Mouse (Mus musculus) stomach, embryonic 16.5 days (tissue): ENCODE measurements at regions not wholly inside any gene's neighbourhood (a gene's known extent, or its start where the extent isn't known, plus 50 kb on each side); places are given as distances from the start of the nearest gene placed in this dataset.
"Not testable (repeated sequence)": the region's sequence is repeated elsewhere in the genome, so short reads cannot be mapped to it uniquely, and the experiment has no call there.

Experiments used
- ATAC-seq: fragments of 200-750 bp; cut with Nextera tagmentation; 2 replicates; pipeline ENCODE4 v1.8.0; 2017; ENCODE audit warnings: moderate number of reproducible peaks, moderate TSS enrichment; ENCODE audit not compliant: insufficient read depth, low FRiP score
- H3K27ac ChIP-seq: fragments of 300-500 bp; sonication (generic); 2 replicates; pipeline ENCODE4 v1.5.1; 2014; ENCODE audit warnings: low read length
- H3K27me3 ChIP-seq: fragments of 300-500 bp; sonication (generic); 2 replicates; pipeline ENCODE4 v1.6.1; 2014; ENCODE audit warnings: low read length, control low read depth, mixed read lengths; ENCODE audit not compliant: control insufficient read depth, insufficient read depth
- H3K36me3 ChIP-seq: fragments of 300-500 bp; sonication (generic); 2 replicates; pipeline ENCODE4 v1.6.1; 2014; ENCODE audit warnings: low read length; ENCODE audit not compliant: control insufficient read depth, insufficient read depth
- H3K4me1 ChIP-seq: fragments of 300-500 bp; sonication (generic); 2 replicates; pipeline ENCODE4 v1.6.1; 2014; ENCODE audit warnings: low read length, control low read depth, mixed read lengths; ENCODE audit not compliant: control insufficient read depth, insufficient read depth
- H3K4me2 ChIP-seq: fragments of 300-500 bp; sonication (generic); 2 replicates; pipeline ENCODE4 v1.6.1; 2014; ENCODE audit warnings: low read depth, low read length, mixed read lengths
- H3K4me3 ChIP-seq: fragments of 300-500 bp; sonication (generic); replicated peaks from 2 replicates; pipeline ENCODE4 v1.5.1; 2014; ENCODE audit warnings: mild to moderate bottlenecking, low read length
- H3K9ac ChIP-seq: fragments of 300-500 bp; sonication (generic); 2 replicates; pipeline ENCODE4 v1.6.1; 2014; ENCODE audit warnings: low read length
- H3K9me3 ChIP-seq: fragments of 300-500 bp; sonication (generic); replicated peaks from 2 replicates; pipeline ENCODE4 v1.6.1; 2016; ENCODE audit warnings: low read length, control low read depth; ENCODE audit not compliant: control insufficient read depth
- WGBS: fragments of 180-500 bp; shearing (Covaris S2); extraction: QIAGEN DNeasy Blood & Tissue Kit; methylation state at CpG from one replicate; pipeline ENCODE4 v1.1.7; 2014; 5-methylcytosine and 5-hydroxymethylcytosine counted together

DNA sequence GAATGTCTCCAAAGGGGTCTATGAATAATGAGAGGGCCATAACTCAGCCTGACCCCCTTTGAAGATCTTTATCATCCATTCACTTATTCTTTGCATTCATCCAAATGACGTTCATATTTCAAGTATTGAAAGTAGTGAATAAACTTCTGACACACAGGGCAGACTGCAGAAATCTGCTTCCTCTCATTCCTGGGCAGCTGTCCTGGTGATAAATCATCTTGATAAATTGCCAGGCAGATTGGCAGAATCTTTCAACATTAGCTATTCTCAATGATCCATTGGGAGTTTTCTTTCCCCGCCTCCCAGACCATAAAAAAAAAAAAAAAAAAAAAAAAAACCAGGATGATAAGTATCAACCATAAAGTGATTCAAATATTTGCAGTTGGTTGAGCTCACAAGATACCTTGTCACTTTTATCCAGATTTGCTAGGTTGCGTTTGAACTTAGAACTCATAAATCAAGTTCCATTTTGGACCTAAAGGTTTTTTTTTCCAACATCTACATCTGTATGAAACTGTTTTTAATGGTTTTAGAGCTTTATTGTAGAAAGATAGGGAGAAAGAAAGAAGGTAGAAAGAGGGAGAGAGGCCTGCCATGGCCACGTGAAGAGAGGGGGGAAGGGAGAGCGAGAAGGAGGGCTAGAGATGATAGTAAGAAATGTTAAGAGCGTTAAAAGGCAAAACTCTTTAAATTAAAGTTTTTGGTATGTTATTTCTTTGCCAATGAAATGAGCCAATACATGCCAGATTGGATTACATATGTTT lies 383.7 kb downstream of the Cylc2 start:
- Histone ChIP-seq H3K4me3 (no peak overlapping the region), H3K27ac (no peak overlapping the region), H3K4me2 (no peak overlapping the region), H3K4me1 (no peaks in the 10 kb centered on the region), H3K27me3 (no peaks in the 10 kb centered on the region), H3K9me3 (no peaks in the 10 kb centered on the region), H3K9ac (no peak overlapping the region), H3K36me3 (no peaks in the 10 kb centered on the region)
- no peak for ATAC-seq
- 75% methylated on average over 6 of the region's 6 CpGs for WGBS

DNA sequence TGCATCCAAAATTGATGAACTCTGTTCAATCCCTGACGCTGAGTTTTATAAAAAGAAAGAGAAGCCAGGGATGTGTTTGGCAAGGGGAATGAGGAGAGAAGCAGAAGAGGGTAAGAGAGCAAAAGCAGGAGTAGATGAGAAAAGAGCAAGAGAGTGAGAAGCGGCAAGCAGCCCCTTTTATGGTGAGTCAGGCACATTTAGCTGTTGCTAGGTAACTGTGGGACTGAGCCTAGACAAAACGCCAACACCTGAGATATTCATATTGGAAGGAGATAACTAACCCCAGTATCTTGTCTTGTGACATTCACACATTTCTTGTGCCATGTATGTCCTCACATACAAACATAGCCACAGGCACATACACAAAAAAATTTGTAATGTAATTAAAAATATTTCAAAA lies 410.8 kb downstream of the Cylc2 start:
- Histone ChIP-seq H3K9me3 (no peaks in the 10 kb centered on the region), H3K27ac (no peak overlapping the region), H3K9ac (no peak overlapping the region), H3K4me3 (no peak overlapping the region), H3K4me2 (no peak overlapping the region), H3K27me3 (no peaks in the 10 kb centered on the region), H3K4me1 (no peaks in the 10 kb centered on the region), H3K36me3 (no peaks in the 10 kb centered on the region)
- no peak for ATAC-seq
- 43% methylated on average over 3 of the region's 3 CpGs for WGBS

DNA sequence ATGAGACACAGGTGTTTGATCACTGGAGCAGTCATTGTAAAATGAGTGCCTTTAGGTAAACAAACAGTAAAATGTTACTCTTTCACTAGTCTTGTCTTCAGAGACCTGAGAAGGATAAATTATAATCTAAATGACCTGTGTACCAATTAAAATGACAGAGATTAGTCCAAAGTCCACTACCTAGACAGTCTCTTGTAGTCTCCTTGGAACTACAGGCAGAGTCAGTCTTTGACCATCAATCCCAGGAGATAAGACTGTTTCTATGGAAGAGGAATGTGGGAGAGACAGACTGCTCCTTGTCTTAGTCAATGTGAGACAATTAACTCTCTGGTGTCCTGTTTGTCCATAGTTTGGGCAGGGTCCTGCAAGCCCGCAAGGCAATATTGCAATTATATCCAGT lies 417.0 kb downstream of the Cylc2 start:
- 92% methylated on average over 1 of the region's 1 CpGs for WGBS
- ATAC-seq: no peak

DNA sequence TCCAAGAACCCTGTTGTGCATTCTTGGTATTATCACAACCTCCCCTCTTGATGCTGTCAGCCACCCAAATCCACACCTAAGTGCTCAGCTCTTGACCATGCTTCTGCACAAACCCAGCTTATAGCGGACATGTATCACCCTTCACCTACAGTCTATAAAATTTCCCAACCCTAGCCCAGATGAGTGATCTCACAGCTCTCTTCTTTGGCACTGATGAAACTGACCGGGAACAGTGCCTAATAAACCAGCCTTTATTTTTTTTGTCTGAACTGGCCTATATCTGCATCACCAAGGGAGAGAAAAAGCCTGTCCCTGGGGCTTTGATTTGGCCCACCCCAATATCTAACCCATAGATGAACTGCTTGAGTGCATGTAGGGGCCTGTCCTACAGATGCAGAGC lies 440.8 kb downstream of the Cylc2 start:
- H3K4me2 ChIP-seq: no peak overlapping the region
- H3K36me3 ChIP-seq: no peaks in the 10 kb centered on the region
- 80% methylated on average over 2 of the region's 2 CpGs for WGBS
- no peaks in the 10 kb centered on the region for H3K4me1 ChIP-seq
- no peaks in the 10 kb centered on the region for H3K9me3 ChIP-seq
- no peak overlapping the region for H3K27ac ChIP-seq
- H3K9ac ChIP-seq: no peak overlapping the region
- no peaks in the 10 kb centered on the region for H3K27me3 ChIP-seq
- no peak for ATAC-seq
- no peak overlapping the region for H3K4me3 ChIP-seq

More for the DNA sequence above, 417.0 kb downstream of the Cylc2 start:
- Histone ChIP-seq H3K9ac (no peak overlapping the region), H3K4me1 (no peaks in the 10 kb centered on the region), H3K27me3 (no peaks in the 10 kb centered on the region), H3K4me3 (no peak overlapping the region), H3K27ac (no peak overlapping the region), H3K36me3 (no peaks in the 10 kb centered on the region), H3K4me2 (no peak overlapping the region), H3K9me3 (no peaks in the 10 kb centered on the region)

DNA sequence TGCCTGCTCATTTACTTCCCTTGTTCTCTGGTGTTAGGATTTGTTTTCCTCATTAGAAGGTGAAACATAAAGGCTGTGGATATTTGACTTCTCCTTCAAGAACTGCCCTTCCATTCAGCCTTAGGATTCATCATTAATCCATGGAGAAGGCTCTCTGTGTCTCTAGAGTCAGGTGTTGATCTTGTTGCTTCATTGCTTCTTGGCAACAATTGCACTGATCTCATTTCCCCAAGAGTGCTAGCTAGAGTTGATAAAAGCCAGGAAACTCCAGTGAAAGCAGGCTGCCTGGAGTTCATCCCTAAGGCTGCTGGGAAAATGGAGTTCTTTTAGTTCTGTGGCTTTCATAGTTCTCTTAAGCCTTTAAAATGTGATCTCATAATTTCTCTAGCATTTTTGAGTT lies 441.8 kb downstream of the Cylc2 start:
- Histone ChIP-seq H3K4me3 (no peak overlapping the region), H3K27me3 (no peaks in the 10 kb centered on the region), H3K27ac (no peak overlapping the region), H3K4me2 (no peak overlapping the region), H3K4me1 (no peaks in the 10 kb centered on the region), H3K9me3 (no peaks in the 10 kb centered on the region), H3K9ac (no peak overlapping the region), H3K36me3 (no peaks in the 10 kb centered on the region)
- no peak for ATAC-seq

DNA sequence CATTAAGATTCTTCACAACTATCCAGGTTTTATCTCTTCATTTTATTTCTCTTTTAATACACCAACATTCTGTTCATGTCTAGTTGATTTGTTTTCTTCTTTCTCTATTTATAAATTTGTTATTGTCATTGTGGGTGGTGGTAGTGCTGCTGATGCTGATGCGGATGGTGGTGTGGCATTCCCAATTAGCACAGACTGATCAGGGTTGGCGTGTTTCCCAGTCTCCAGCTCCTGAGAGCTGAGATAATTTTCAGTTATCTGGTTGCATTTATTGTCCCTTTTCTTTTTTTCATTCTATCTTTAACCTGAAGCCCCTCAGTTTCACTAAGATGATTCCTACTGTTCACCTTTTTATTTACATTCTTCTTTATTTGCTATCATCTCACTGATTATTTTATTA lies 455.0 kb downstream of the Cylc2 start:
- Histone ChIP-seq H3K27me3 (no peaks in the 10 kb centered on the region), H3K36me3 (no peaks in the 10 kb centered on the region), H3K9me3 (no peaks in the 10 kb centered on the region), H3K27ac (no peak overlapping the region), H3K4me3 (no peak overlapping the region), H3K4me1 (no peaks in the 10 kb centered on the region), H3K4me2 (no peak overlapping the region), H3K9ac (no peak overlapping the region)
- 90% methylated on average over 2 of the region's 2 CpGs for WGBS
- ATAC-seq: no peak

DNA sequence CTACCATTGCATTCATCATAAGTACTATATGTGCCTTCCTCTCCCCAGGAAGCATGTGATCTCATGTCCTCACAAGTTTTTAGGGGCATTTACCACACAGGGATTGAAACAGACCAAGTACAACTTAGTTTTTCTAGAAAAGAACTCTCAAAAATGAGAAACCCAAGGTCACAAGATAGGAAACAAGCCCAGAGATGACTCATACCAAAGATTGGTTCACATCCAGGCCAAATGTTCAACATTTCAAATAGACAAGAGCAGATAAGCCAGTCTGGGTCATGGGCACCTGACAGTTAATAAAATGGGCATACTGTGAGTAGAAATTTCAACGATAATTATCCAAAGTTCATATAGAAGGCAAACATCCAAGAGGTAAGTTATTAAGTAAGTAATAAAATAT lies 457.9 kb downstream of the Cylc2 start:
- no peak overlapping the region for H3K27ac ChIP-seq
- no peaks in the 10 kb centered on the region for H3K27me3 ChIP-seq
- H3K4me3 ChIP-seq: no peak overlapping the region
- 78% methylated on average over 1 of the region's 1 CpGs for WGBS
- no peaks in the 10 kb centered on the region for H3K9me3 ChIP-seq
- no peak overlapping the region for H3K9ac ChIP-seq
- H3K4me2 ChIP-seq: no peak overlapping the region
- H3K4me1 ChIP-seq: no peaks in the 10 kb centered on the region
- ATAC-seq: no peak
- H3K36me3 ChIP-seq: no peaks in the 10 kb centered on the region

DNA sequence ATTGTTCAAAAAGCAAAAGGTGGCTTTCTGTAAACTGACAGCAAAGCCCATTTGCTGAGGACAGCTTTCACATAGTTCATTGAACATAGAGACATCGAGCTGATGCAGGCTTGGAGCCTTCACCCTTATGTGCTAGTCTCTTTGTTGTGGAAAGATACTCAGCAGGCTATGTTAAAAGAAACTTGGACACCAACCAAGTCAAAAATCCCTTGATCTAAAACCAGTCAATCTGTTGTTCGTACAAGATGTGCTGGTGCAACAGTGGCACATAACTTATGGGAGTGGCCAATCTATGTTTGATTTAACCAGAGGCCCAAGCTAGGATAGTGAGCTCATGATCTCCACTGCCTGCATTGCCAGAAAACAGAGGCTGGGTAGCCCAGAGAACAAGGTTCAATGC lies 462.6 kb downstream of the Cylc2 start:
- Histone ChIP-seq H3K4me1 (no peaks in the 10 kb centered on the region), H3K9ac (no peak overlapping the region), H3K27me3 (no peaks in the 10 kb centered on the region), H3K27ac (no peak overlapping the region), H3K4me2 (no peak overlapping the region), H3K9me3 (no peaks in the 10 kb centered on the region), H3K4me3 (no peak overlapping the region), H3K36me3 (no peaks in the 10 kb centered on the region)
- 48% methylated on average over 2 of the region's 2 CpGs for WGBS
- no peak for ATAC-seq

DNA sequence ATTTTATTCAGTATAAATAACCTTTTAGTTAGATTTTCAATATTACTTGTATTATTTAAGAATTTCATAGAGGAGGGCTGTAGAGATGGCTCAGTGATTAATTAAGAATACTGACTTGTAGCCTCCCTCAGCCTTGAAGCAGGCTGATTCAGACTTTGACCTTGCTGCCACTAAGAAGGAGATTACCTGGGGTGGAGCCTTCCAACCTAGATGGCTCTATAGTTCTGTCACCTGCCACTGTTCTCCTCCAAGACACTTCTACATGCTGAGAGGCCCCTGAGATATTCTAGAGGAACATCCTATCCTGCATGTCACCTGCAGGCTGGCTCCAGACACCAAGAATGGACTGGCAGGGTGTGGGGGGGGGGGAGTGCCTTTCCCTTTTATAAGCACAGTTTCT lies 466.9 kb downstream of the Cylc2 start:
- H3K4me1 ChIP-seq, H3K36me3 ChIP-seq, H3K9me3 ChIP-seq, H3K9ac ChIP-seq, H3K27ac ChIP-seq, ATAC-seq, H3K4me3 ChIP-seq, H3K4me2 ChIP-seq, H3K27me3 ChIP-seq: not testable (repeated sequence)

DNA sequence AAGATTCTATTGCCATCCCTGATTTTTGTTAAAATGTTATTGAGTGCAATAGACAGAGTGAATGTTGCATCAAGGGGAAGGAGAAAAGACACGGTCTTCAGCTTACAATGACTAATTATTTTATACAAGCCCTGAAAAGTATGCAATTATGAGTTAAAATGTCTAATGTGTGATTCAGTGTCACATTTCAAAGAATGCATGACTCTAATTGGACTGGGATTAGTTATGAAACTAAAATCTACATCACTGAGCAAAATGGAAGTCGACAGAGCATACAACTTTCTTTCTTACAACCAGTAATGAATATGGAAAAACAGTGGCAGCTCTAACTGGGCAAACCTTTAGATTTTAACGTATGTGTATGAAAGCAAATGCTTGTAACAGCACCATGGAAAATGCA lies 470.2 kb downstream of the Cylc2 start:
- Histone ChIP-seq H3K27ac (no peak overlapping the region), H3K27me3 (no peaks in the 10 kb centered on the region), H3K4me1 (no peaks in the 10 kb centered on the region), H3K4me3 (no peak overlapping the region), H3K4me2 (no peak overlapping the region), H3K36me3 (no peaks in the 10 kb centered on the region), H3K9ac (no peak overlapping the region), H3K9me3 (no peaks in the 10 kb centered on the region)
- no peak for ATAC-seq
- WGBS: 79% methylated on average over 3 of the region's 3 CpGs
